Mouse (Mus musculus): ENCODE measurements at regions not wholly inside any gene's neighbourhood (a gene's known extent, or its start where the extent isn't known, plus 50 kb on each side); places are given as distances from the start of the nearest gene placed in this dataset.

DNA sequence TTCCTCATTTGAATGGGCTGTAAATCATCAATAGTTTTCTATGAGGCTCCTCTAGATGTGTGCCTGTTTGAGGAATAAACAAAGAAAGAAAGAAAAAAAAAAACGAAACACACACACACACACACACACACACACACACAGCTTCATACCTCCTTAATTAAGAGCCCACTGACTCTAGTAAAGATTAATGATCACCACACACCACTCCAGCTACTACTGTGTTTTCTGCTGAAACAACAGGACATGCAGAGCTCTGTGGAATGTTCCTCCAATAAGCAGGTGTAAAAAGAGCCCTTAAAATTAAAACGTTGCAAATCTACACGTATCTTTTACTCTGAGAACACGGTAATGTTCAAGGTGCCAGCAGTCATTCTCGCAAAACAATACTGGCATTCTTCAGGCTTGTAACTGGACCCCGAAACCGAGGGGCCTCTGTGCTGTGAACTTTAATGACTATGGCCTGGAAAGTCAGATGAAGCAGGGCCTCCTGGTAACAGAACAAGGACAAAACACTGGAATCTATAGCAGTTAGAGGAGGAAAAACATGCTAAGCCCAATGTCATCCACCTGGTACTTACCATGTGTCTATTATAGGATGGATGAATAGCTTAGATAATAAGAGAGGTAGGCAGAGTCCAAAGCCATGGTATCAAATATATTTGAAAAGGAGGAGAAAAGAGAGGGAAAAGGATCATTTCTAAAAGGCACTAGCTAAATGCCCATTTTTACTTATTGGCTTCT lies 151.7 kb downstream of the Gm11361 start:
- DNase-seq (ENCODE audit: low read depth, low spot score): no peak

DNA sequence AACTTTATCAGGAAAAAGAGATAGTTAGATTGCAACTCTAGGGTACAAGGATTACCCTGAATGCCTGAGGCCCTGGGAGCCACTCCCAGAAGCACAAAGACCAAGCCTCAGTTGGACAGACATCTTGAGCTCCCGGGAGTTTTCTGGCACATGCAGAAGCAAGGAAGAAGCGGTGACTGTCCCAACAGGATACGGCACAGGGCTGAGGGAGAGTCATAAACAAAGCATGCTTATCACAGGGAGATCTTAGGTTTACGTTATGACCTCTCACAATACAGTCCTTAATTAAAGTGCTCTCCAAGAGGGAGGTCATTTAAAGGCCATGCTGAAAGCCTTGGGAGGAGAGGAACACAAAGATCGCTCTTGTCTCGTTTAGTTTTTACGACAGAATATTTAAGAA lies 143.1 kb downstream of the Gm11361 start:
- no peak for DNase-seq (ENCODE audit: low read depth, low spot score)
